Mouse (Mus musculus) inflammation-experienced regulatory T-cells, adult 6 months (primary cell): ENCODE results near the gene Tceal9. TPM values are rescaled to one million over a fixed set of nuclear protein-coding genes. Genes with fewer than 3 reads are reported as not detected.

Source experiments
- ATAC-seq: one replicate; pipeline ENCODE4 v1.8.0; 2017
- polyA plus RNA-seq, 3 experiments: library from polyadenylated mRNA; unstranded; fragments of 100-300 nt; shearing (Covaris generic); gene quantifications; one replicate each; pipeline ENCODE4 v1.2.1; 2017

Gene Tceal9
- polyA plus RNA-seq, 3 experiments from 2014 or later: 59.1 to 92.8 (median 64.8) TPM

- no peak for ATAC-seq
Measured at GRCm38 (mm10) chrX:136274542-136274941, 29.7 kb downstream of the Tceal9 start.

DNA sequence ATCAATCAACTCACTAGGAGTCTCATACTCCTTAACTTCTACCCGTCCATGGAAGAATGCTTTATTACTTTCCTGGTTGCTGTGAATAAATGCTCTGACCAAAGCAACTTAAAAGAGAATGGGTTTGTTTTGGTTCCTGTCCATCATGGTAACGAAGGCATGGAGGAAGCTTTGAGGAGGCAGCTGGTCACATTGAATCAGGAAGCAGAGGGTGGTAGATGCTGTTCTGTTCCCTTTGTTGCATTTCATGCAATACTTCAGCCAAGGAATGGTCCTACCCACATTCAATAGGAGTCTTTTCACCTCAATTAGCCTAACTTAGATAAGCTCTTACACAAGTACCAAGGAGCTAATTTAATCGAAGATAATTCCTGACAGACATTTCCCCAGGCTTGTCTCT lies 30.5 kb downstream of the Tceal9 start:
- ATAC-seq: no peak

GRCm38 (mm10) chrX:136277577-136277976 lies 32.7 kb downstream of the Tceal9 start:
- ATAC-seq: no peak

GRCm38 (mm10) chrX:136278401-136278800 lies 33.5 kb downstream of the Tceal9 start:
- ATAC-seq: no peak

- no peak for ATAC-seq
Measured at GRCm38 (mm10) chrX:136279410-136279809, 34.5 kb downstream of the Tceal9 start.

DNA sequence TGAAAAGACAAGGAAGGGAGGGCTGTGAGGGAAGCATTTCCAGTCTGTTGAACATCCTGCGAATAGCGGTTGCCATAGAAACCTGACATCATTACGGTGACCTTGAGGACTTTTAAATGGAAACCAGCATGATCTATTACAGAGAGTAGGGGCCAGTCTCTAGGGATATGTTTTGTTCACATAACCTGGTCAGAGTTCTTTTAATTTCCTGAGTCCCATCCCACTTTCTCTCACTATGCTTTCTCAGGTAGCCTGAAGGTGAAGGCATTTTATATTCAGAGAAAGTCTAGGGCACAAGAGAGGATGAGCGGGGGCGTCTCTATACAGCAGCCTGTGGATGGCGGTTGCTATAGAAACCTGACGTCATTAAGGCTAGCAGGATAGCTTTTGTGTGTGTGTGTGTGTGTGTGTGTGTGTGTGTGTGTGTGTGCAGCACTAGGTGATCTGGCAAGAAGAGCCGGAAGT lies 46.0 kb downstream of the Tceal9 start:
- ATAC-seq: no peak

Other genes with a start within 250 kb of the Tceal9 start
- gene Arxes1, start 211.7 kb upstream of the Tceal9 start, polyA plus RNA-seq: not detected
- gene Bex2, start 176.8 kb upstream of the Tceal9 start, polyA plus RNA-seq: 1 to 10 TPM in 1 of 3 experiments, under 1 TPM in 2; 0.55 to 1.2 (median 0.98) TPM
- not detected for gene Nxf3, start 159.8 kb upstream of the Tceal9 start, polyA plus RNA-seq
- gene Bex4, start 106.1 kb upstream of the Tceal9 start, polyA plus RNA-seq: not detected
- 1 to 10 TPM in 1 of 3 experiments, not detected in 2; 1.2 TPM for gene Tceal8, start 72.7 kb upstream of the Tceal9 start, polyA plus RNA-seq
- gene Tceal5, start 41.2 kb upstream of the Tceal9 start, polyA plus RNA-seq: not detected
- not detected for gene Tceal7, start 30.3 kb upstream of the Tceal9 start, polyA plus RNA-seq
- not detected for gene Bex1, start 29.6 kb upstream of the Tceal9 start, polyA plus RNA-seq
- gene Bex3, start 25.2 kb downstream of the Tceal9 start, polyA plus RNA-seq: 100 to 1,000 TPM in 1 of 3 experiments, 10 to 100 TPM in 2; 63.7 to 102 (median 77.7) TPM